Mouse (Mus musculus) kidney, postnatal 0 days (tissue): Measurements from ENCODE around the gene Eif2b4. TPM values are rescaled to one million over a fixed set of nuclear protein-coding genes. Genes with fewer than 3 reads are reported as not detected.

Experiments
- ATAC-seq: fragments of 200-750 bp; cut with Nextera tagmentation; replicated peaks from 2 replicates; pipeline ENCODE4 v1.8.0; 2017; ENCODE audit warnings: low read depth, moderate number of reproducible peaks, moderate TSS enrichment, moderate library complexity; ENCODE audit not compliant: low FRiP score
- DNase-seq: peaks from one replicate; pipeline ENCODE4 v3.0.0-alpha.2; 2016; ENCODE audit warnings: low spot score
- H3K27ac ChIP-seq: fragments of 300-500 bp; sonication (generic); 2 replicates; pipeline ENCODE4 v1.5.1; 2014; ENCODE audit warnings: mild to moderate bottlenecking
- H3K27me3 ChIP-seq: fragments of 300-500 bp; sonication (generic); 2 replicates; pipeline ENCODE4 v1.6.1; 2014; ENCODE audit warnings: low read length, mixed read lengths; ENCODE audit not compliant: insufficient read depth
- H3K36me3 ChIP-seq: fragments of 300-500 bp; sonication (generic); 2 replicates; pipeline ENCODE4 v1.6.1; 2014; ENCODE audit warnings: low read length, mixed read lengths; ENCODE audit not compliant: insufficient read depth
- H3K4me1 ChIP-seq: fragments of 300-500 bp; sonication (generic); replicated peaks from 2 replicates; pipeline ENCODE4 v1.6.1; 2014; ENCODE audit warnings: antibody characterized with exemption, low read length, mixed read lengths; ENCODE audit not compliant: insufficient read depth
- H3K4me2 ChIP-seq: fragments of 300-500 bp; sonication (generic); 2 replicates; pipeline ENCODE4 v1.6.1; 2014; ENCODE audit warnings: mild to moderate bottlenecking, low read length, moderate library complexity, mixed read lengths
- H3K4me3 ChIP-seq: fragments of 300-500 bp; sonication (generic); replicated peaks from 2 replicates; pipeline ENCODE4 v1.5.1; 2014; ENCODE audit warnings: low read depth, low read length
- H3K9ac ChIP-seq: fragments of 300-500 bp; sonication (generic); 2 replicates; pipeline ENCODE4 v1.6.1; 2014; ENCODE audit warnings: low read depth, low read length
- H3K9me3 ChIP-seq: fragments of 300-500 bp; sonication (generic); replicated peaks from 2 replicates; pipeline ENCODE4 v1.6.1; 2016; ENCODE audit warnings: low read length, inconsistent platforms, mixed read lengths
- CTCF ChIP-seq: IDR thresholded peaks from 2 replicates; pipeline ENCODE4 v1.5.1; 2016; ENCODE audit warnings: antibody characterized with exemption, low read depth, mild to moderate bottlenecking, moderate library complexity
- WGBS: fragments of 180-500 bp; shearing (Covaris S2); extraction: QIAGEN DNeasy Blood & Tissue Kit; methylation state at CpG from one replicate; pipeline ENCODE4 v1.1.7; 2014; 5-methylcytosine and 5-hydroxymethylcytosine counted together
- polyA plus RNA-seq: library from polyadenylated mRNA; unstranded; fragments of >200 nt; fragmentation: Nextera tagmentation; extraction: Ambion mirVana; gene quantifications from 2 replicates; pipeline ENCODE4 v1.2.1, GENCODE M21; 2015

Gene Eif2b4
- polyA plus RNA-seq, 1 experiment from 2014 or later, result 66.8 TPM

DNA sequence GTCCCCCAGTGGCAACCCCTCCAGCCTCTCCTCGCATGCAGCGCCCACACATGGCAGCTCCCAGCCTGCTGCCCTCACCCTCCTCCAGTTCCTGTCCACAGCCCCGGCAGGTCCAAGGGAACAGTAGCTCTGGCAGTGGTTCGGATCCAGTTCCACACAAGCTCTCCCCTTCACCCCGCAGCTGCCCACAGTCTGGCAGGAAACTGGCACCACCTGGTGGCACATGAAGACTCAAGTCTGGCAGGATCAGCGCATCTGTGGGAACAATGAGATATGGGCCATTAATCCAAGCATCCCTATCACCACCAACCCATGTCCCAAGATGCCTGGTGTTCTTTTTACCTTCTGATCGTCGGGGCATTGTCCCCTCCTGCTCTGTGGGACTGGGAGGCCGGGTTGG lies 6.7 kb upstream of the Eif2b4 start:
- no peak overlapping the region for H3K4me2 ChIP-seq
- no peak overlapping the region for H3K4me3 ChIP-seq
- peaks cover 9% of the 10 kb centered on the region; the same call in 1 of the 2 replicates for H3K4me1 ChIP-seq
- peak; percentile 76 for DNase-seq
- no peak for ATAC-seq
- H3K36me3 ChIP-seq, result peaks cover 45% of the 10 kb centered on the region
- 66% methylated on average over 9 of the region's 9 CpGs for WGBS
- H3K9me3 ChIP-seq, result 0 out of 2 replicates have a peak, but pooled peaks cover 3% of the 10 kb centered on the region
- no peak overlapping the region for H3K27ac ChIP-seq
- TF ChIP-seq CTCF, result peak; percentile 62
- 0 out of 2 replicates have a peak overlapping the region, but pooled peaks have one; percentile 29 for H3K9ac ChIP-seq
- H3K27me3 ChIP-seq, result no peaks in the 10 kb centered on the region

DNA sequence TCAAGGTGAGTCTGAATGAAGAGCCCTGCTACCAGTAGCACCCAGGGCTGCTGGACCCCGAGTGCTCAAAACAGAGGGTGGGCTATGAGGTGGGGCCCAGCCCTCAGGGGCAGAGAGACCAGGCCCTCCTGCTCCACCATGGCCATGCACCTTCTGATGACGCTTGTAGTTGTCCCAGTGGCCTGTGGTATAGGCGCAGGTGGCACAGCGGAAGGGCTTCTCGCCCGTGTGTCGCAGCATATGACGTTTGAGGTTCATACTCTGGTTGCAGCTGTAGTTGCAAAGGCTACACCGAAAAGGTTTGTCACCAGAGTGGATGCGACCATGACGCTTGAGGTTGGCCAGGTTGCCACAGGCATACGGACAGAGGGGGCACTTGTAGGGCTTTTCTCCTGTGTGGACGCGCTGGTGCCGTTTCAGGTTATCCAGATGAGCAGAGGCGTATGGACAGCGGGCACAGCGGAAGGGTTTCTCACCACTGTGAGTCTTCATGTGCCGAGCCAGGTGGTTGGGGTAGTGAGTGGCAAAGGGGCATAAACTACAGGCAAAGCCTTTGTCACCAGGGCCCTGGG lies 6.2 kb upstream of the Eif2b4 start:
- ATAC-seq (no peak), DNase-seq (no peak)
- Histone ChIP-seq H3K4me2 (no peak overlapping the region), H3K4me1 (peaks cover 9% of the 10 kb centered on the region; the same call in 1 of the 2 replicates), H3K4me3 (no peak overlapping the region), H3K36me3 (peaks cover 45% of the 10 kb centered on the region), H3K9ac (no peak overlapping the region), H3K9me3 (0 out of 2 replicates have a peak, but pooled peaks cover 3% of the 10 kb centered on the region), H3K27me3 (no peaks in the 10 kb centered on the region), H3K27ac (no peak overlapping the region)
- WGBS, result 92% methylated on average over 19 of the region's 19 CpGs
- TF ChIP-seq CTCF, result no peak

DNA sequence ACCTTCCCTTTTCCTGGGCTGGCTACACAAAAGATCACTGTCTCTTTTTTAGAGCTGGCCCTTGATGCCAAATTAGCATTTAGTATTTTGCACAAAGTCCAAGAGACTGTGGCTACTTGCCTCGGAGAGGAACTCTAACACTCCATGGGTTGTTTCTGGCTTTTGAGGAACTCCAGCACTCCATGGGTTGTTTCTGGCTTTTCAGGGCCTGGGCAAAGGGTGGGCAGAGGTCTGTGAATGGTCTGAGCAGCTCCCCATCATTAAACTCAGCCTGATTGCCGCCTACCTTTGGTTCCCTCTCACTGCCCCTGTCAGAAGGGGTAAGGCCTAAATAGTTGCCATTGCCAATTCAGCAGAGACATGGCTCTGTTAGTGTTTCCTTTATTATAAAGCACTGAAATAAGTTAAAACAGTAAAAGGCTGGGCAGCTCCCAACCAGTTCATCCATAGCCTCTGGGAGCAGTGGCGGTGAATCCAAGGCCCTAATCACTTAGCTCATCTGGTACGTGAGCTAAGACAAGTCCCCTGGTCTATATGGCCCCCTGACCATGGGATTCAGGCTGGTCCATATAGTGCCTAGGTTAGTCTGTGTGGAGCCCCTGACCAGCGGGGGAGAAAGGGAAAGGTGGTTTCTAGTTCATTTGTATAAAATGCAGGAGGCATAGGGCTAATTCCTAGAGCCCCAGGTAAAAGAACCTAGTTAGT lies 5.5 kb upstream of the Eif2b4 start:
- no peaks in the 10 kb centered on the region for H3K27me3 ChIP-seq
- H3K4me3 ChIP-seq, result no peak overlapping the region
- peaks cover 45% of the 10 kb centered on the region for H3K36me3 ChIP-seq
- H3K27ac ChIP-seq, result no peak overlapping the region
- 87% methylated on average over 5 of the region's 5 CpGs for WGBS
- DNase-seq (no peak), ATAC-seq (no peak)
- no peak overlapping the region for H3K4me2 ChIP-seq
- H3K9ac ChIP-seq, result no peak overlapping the region
- TF ChIP-seq CTCF, result no peak
- 0 out of 2 replicates have a peak, but pooled peaks cover 3% of the 10 kb centered on the region for H3K9me3 ChIP-seq
- H3K4me1 ChIP-seq, result peaks cover 13% of the 10 kb centered on the region; the same call in 1 of the 2 replicates

DNA sequence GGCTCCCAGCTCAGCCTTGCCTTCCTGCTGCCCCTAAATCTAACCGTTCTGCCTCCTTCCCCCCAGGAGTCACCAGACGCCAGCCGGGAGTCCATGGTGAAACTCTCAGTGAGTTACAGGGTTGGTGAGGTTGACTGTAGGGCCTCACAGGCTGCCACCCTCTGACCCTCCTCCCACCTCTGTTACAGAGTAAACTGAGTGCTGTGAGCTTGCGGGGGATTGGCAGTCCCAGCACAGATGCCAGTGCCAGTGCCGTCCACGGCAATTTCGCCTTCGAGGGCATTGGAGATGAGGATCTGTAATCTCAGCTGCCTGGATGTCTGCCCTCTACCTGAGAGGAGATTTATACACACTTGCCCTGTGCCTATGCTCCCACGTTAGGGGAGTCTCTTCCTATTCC lies 4.9 kb upstream of the Eif2b4 start:
- H3K4me2 ChIP-seq, result no peak overlapping the region
- no peak for TF ChIP-seq CTCF
- DNase-seq, result no peak
- no peak for ATAC-seq
- H3K9ac ChIP-seq, result no peak overlapping the region
- H3K36me3 ChIP-seq, result peaks cover 45% of the 10 kb centered on the region
- no peak overlapping the region for H3K27ac ChIP-seq
- peaks cover 13% of the 10 kb centered on the region; the same call in 1 of the 2 replicates for H3K4me1 ChIP-seq
- H3K27me3 ChIP-seq, result no peaks in the 10 kb centered on the region
- 0 out of 2 replicates have a peak, but pooled peaks cover 3% of the 10 kb centered on the region for H3K9me3 ChIP-seq
- 73% methylated on average over 9 of the region's 9 CpGs for WGBS
- no peak overlapping the region for H3K4me3 ChIP-seq

DNA sequence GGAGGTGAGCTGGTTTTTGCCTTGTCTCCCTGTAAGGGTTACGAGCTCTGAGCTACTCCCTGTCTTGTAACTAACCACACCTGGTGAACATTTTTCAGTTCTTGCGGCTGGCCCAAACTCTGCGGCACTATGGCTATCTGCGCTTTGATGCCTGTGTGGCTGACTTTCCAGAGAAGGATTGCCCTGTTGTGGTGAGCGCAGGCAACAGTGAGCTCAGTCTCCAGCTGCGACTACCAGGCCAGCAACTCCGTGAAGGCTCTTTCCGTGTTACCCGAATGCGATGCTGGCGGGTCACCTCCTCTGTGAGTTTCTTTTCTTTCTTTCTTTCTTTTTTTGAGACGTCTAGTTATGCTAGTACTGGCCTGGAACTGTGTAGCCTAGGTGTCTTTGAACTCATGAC lies 3.8 kb upstream of the Eif2b4 start:
- DNase-seq (no peak), ATAC-seq (no peak)
- Histone ChIP-seq H3K36me3 (peaks cover 45% of the 10 kb centered on the region), H3K4me2 (no peak overlapping the region), H3K4me3 (no peak overlapping the region), H3K27me3 (no peaks in the 10 kb centered on the region), H3K4me1 (peaks cover 15% of the 10 kb centered on the region; the same call in 1 of the 2 replicates), H3K9ac (no peak overlapping the region), H3K9me3 (0 out of 2 replicates have a peak, but pooled peaks cover 3% of the 10 kb centered on the region), H3K27ac (no peak overlapping the region)
- WGBS, result 95% methylated on average over 12 of the region's 12 CpGs
- no peak for TF ChIP-seq CTCF

GRCm38 (mm10) chr5:31196207-31196606 lies 3.0 kb upstream of the Eif2b4 start:
- no peaks in the 10 kb centered on the region for H3K27me3 ChIP-seq
- no peak for TF ChIP-seq CTCF
- ATAC-seq (no peak), DNase-seq (no peak)
- H3K4me1 ChIP-seq, result peaks cover 20% of the 10 kb centered on the region; the same call in 1 of the 2 replicates
- H3K36me3 ChIP-seq, result peaks cover 46% of the 10 kb centered on the region
- H3K27ac ChIP-seq, result no peak overlapping the region
- no peak overlapping the region for H3K4me3 ChIP-seq
- 90% methylated on average over 10 of the region's 10 CpGs for WGBS
- no peak overlapping the region for H3K9ac ChIP-seq
- no peak overlapping the region for H3K4me2 ChIP-seq
- 0 out of 2 replicates have a peak, but pooled peaks cover 3% of the 10 kb centered on the region for H3K9me3 ChIP-seq
